Mouse (Mus musculus) thymus, postnatal 10 days (tissue): Measurements from ENCODE around the gene Chn2.
A peak's percentile ranks its signal among the peaks of the same experiment; 100 is the strongest.

ENCODE experiments used
- DNase-seq, 2 experiments: peaks; one replicate each; pipeline ENCODE4 v3.0.0; 2021; ENCODE audit warnings: low spot score in 2 of 2

The Chn2 gene

GRCm38 (mm10) chr6:54118897-54119296 is 79.5 kb downstream of the Chn2 start:
- DNase-seq: no peak

GRCm38 (mm10) chr6:54119461-54119860 is 80.1 kb downstream of the Chn2 start:
- DNase-seq: no peak

GRCm38 (mm10) chr6:54119885-54120666 is 80.7 kb downstream of the Chn2 start:
- DNase-seq: peak in 1 of 2 experiments; percentile 12

GRCm38 (mm10) chr6:54120889-54121288 is 81.5 kb downstream of the Chn2 start:
- DNase-seq: no peak

DNA sequence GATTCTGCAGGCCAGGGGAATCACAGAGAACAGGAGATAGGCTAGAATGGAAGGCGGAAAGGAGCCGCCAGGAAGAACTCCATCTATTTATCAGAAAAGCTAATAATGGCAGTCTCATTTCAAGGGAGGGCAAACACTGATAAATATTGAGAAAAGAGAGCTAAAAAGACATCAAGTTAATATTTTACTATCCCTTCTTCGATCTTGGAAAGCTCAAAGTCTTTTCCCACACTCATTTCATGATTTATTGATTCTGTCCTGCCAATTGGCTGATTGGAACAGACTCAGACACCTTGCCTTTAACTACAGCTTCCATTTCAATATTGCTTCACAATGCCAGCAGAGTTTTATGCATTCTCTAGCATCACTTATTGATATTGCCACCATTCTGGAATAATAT is 85.2 kb downstream of the Chn2 start:
- no peak for DNase-seq

DNA sequence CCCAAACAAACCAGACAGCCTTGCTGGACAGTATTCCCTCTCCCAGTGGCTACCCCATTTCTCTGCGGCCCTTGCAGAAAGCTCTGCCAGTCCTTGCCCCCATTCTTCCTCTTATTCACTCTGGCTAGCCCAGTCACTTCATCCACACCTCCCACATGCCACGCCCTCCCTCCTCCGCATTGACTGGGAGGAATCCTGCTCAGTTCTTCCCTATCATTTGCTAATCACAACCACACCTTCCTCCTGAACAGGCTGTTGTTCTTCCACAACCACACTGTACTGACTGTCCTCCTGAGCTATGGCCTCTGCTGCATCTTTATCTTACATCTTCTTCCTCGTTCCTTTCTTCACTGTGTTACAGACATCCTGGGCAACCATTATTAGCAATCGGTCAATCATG is 86.2 kb downstream of the Chn2 start:
- DNase-seq: no peak

DNA sequence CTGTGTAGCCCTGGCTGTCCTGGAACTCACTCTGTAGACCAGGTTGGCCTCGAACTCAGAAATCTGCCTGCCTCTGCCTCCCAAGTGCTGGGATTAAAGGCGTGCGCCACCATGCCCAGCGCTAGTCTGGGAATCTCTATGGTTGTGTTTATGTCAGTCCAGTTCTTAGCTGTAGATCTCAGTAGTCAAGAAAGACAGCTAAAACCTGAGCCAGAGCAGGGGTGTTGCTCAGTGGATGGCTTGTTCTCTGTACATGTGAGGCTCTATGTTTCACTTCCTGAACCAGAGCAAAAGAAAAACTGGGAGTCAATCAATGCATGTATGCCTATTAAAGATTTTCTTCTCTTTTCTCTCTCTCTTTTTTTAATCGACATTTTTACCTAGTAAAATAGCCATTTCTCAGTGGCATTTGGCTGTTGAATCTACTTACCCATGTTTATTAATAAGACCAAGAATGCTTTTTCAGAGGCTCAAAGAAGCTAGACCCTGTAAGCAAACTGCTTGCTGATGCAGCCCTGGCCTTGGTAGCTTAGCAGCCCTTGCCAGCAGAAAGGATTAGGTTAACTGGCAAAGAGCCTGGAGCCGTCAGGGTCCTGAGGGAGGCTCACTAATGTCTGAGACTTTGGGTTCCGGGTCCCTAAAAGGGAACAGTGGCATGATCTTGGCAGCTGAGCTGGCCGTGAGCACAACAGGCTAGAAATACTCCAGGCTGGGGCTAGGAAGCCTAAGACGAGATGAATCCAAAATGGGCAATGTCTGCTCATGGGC is 87.1 kb downstream of the Chn2 start:
- DNase-seq: no peak

DNA sequence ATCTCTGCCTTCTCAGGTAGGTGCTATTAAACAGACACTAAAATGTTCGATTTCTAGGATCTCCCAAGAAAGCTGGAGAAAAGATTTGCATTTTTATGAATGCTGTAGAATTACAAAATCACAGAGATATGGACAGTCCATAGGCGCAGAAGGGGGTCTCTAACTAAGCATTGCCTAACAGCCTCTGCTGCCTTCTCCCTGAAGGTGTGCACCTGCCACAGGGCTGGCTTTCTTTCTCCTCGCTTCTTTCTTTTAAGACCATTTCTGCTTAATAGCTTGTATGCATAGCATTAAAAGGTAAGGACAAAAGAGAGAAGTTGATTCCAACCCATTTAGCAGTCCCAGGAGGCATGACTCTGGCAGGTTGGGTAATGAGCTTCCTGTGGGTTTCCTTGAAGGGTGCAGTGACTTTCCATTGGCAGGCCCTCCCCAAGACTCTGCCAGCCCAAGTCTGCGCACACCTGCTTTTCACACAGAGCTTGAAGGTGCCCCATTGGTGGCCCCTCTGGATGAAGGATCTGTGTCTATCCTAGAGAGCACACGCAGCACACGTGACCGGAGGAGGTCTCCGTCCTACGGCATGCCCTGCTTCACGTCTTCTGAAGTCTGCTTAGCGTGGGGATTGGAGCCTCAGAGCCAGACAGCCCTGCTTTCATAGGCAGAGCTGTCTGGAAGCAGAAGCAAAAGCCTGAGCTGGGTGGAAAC is 87.8 kb downstream of the Chn2 start:
- DNase-seq: peak; percentile 28 to 29

DNA sequence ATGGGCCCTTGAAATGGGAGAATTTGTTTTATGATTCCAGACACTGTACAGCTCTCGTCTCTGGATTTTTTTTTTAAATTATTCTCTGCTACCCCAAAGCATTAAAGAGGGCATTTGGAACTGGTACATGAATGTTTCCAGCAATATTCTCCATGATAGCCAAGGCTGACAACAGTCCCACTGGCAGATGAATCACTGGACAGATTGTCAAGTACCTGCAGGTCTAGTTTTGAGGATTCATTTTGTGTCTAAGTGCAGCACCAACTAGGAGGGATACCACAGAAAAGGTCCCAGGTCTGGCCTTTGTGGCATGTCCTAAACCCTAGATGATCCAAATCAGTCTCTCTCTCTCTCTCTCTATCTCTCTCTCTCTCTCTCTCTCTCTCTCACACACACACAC is 89.3 kb downstream of the Chn2 start:
- no peak for DNase-seq

DNA sequence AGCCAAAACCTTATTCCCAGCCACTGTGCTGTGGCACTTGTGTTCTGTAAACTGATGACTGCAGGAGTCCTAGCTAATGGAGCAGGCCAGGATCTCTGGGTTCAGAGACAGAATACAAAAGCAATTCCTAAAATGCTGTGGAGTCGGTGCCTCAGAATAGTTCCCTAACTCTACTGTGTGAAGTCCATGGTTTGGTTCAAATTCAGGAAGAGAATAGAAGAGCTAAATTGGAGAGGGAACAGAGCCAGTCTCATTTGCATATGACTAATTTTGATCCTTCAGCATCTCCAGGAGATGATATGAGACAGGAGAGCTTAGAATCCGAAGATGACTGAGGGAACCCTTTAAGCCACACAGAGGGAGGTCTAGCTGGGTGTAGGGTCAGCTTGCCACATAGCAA is 90.2 kb downstream of the Chn2 start:
- DNase-seq: no peak

DNA sequence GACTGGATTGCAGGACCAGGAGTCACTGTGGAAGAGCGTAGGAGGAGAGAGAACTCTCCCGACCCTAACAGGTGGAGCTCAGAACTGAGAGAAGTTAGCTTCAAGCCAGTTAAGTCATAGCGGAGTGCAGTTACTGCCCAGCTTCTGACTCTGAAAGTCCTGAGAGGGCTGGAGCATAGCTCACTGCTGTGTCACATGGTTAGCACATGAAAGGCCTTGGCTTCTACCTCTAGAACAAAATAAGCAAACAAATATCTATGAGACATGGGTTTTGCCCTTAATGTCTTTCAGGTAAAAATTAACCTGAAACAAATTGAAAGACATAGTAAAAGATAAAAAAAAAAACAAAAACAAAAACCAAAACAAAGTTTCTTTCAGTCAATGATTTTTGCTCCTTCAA is 91.5 kb downstream of the Chn2 start:
- no peak for DNase-seq

GRCm38 (mm10) chr6:54132576-54132975 is 93.2 kb downstream of the Chn2 start:
- DNase-seq: no peak

- DNase-seq: no peak
These were observed 93.9 kb downstream of the Chn2 start for GRCm38 (mm10) chr6:54133231-54133630.

DNA sequence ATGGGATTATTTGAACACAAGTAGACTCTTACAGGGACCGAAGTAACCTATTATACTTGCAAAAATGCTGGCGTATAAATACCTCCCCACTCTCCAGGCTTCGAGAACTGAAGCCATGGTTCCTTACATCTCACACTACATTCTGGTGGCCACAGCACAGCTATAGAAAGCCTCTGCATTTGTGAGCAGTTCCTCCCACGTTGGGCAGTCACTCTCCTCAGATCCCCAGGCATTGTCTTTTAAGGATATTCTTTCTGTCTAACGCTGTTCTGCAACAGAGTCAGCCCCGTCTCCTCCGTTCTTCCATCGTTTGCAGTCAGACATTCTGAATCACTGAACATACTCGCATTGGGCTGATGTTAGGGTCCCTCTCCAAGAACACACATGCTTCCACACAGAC is 98.8 kb downstream of the Chn2 start:
- no peak for DNase-seq

- DNase-seq: no peak
These were observed 101.1 kb downstream of the Chn2 start for GRCm38 (mm10) chr6:54140488-54140887.

DNA sequence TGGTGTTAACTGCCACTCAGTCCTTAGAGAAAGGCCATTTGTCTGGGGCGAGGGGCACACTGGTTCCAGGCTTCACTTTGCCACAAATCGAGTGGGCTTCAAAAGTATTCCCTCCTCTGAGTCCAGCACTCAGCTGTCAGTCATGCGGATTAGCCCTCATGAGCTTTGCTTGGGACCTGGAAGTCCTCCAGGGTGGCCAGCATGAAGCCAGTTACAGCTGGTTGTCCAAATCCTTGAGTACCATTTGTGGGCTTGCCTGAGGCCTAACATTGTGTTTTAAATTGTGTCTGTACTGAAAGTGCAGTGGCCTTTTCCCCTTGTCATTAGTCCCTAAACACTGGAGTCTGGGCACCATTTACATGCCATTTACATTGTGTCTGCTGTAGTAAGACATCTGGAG is 101.8 kb downstream of the Chn2 start:
- no peak for DNase-seq

DNA sequence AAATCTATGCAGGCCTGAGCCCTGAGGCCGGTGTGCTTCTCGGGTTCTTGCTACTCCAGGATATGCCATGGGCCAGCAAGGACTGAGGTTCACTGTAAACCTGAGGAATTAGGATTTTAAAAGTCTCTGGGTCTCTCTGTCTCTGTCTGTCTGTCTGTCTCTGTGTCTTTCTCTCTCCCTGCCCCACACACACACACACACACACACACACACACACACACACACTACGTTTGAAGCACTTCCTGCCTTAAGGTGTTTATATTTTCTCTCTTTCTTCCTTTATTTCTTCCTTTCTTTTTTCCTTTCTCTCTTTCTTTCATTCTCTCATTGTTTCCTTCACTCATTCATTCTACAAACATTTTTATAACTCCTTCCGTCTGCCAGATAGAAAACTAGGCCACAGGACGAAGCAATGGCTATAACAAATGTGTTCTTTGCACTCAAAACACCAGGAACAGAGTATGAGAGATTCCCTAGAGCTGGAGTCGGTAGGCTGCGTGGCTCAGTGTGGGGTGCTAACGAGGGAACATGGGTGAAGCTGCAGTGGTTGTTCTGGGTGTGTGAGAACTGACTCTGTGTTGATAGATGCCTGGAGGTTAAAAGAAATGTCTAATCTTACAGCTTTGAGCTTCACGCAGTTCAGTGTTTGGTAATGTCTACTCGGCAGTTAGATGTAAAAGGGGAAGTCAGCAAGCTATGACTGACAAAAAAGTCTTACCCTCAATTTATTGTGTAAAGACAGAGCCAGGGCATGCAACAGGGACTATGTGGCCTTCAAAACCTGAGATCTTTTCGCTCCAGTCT is 103.7 kb downstream of the Chn2 start:
- DNase-seq: no peak

GRCm38 (mm10) chr6:54143652-54143960 is 104.3 kb downstream of the Chn2 start:
- DNase-seq: no peak

DNA sequence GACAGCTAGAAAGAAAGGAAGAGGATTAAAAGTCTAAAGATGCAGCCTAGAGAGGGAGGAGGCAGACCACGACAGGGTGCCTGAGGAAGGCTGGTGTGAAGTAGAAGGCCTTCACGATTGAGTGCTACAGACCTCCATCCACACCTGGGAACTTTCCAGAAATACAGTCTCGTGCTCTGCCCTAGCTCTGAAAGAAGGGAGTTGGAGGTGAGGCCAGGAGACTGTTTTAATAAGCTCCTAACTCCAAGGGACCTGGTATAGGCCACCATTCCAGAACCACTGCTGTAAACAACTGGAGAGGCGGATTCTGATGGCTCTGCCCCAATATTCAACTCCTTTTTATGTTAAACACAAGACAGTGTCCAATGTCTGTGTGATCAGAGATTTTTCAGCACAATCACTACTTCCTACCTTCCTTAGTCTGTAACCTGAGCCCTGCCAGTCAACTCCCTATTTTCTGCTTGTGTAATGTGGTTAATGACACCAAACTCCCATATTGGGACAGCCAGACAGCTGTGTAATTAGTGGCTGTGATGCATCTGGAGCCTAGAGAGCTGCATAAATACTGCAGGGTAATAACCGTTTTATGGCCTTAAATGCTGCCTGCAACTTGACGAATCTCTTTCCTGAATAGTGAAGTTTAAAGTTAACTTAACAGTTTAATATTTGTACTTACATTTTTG is 109.6 kb downstream of the Chn2 start:
- DNase-seq: no peak

DNA sequence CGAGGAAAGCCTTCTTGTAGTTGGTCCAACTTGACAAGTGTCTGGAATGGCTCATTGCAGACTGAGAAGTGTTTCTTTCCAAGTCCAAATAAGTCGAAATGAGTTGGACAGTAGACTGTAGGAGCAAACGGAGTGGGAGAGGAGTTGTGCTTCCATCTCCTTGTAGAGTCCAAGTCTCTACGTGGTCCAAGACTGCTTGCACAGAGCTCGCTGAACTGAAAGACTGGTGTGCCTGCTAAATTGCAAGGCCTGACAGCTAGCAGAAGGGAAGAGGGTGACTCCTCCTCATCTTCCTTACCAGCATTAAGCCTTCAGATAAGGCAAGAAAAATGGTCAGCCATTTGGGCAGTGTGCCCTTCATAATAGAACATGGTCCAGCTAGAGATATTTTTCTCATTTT is 111.5 kb downstream of the Chn2 start:
- DNase-seq: no peak

- DNase-seq: no peak
These were observed 112.3 kb downstream of the Chn2 start for GRCm38 (mm10) chr6:54151443-54152241.
